Mouse (Mus musculus): ENCODE measurements at regions not wholly inside any gene's neighbourhood (a gene's known extent, or its start where the extent isn't known, plus 50 kb on each side); places are given as distances from the start of the nearest gene placed in this dataset.
"Not testable (repeated sequence)": the region's sequence is repeated elsewhere in the genome, so short reads cannot be mapped to it uniquely, and the experiment has no call there.

DNA sequence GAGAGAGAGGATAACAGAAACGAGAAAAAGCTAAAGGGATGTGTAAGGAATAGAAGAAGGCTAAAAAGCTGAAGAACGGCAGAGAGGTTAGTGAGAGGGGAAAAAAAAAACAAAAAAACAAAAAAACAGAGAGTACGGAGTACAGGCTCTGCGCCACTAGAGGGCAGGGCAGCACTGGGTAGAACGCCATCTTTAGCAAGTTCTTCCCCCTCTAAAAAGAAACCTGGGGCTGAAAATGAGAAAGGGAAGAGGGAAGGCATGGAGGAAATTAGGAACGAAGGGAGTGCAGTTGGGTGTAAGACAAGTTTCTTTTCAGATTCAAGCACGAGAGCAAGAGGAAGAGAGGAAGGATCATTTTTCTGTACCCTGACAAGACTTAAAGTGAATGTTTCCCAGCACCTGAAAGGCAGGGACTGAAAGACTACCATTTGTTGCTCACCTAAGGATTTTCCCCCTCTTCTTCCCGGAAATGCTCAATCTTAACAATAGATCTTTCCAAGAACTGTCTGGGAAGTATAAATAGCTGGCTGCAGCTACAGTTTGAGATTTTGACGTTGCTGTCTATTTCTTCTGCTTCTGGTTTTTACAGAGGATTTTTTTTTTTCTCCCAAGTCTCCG is 195.6 kb downstream of the Fam198b start:
- peak; percentile 47 for DNase-seq (ENCODE audit: inconsistent ontology term)

- no peak for DNase-seq (ENCODE audit: inconsistent ontology term)
Measured at GRCm38 (mm10) chr3:80081210-80081609, 196.9 kb downstream of the Fam198b start.

DNA sequence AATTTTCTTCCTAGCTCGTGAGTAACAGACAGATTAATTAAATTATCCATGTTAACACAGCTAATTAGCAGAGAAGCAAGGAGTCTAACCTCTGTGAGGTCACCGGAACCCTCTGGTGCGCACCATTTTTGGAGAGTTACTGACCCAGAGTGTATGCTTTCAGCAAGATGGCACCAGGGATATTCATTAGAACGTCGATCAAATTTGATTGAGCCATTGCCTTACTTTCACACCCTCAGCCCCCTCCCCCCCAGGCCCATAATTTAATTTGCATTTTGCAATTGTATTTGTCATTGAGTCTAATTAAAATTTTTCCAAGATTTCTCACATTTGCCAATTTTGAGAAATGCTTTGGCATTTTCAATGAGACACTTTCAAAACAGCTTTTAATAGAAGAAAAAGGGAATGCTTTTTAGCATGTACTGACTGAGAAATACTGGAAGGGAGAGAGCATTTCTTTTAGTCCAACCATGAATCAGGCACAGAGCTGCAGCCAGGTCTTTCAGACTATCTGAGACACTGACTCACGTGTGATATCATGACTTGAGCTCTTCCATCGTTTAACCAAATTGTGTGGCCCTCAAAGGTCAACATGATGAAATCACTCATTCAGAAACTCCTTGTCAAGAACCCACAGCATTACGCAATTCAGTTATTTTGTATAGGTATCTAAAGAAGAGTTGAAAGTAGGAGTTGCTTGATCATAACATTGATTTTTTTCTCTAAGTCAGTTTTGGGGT is 198.6 kb downstream of the Fam198b start:
- DNase-seq (ENCODE audit: inconsistent ontology term): peak; percentile 50

DNA sequence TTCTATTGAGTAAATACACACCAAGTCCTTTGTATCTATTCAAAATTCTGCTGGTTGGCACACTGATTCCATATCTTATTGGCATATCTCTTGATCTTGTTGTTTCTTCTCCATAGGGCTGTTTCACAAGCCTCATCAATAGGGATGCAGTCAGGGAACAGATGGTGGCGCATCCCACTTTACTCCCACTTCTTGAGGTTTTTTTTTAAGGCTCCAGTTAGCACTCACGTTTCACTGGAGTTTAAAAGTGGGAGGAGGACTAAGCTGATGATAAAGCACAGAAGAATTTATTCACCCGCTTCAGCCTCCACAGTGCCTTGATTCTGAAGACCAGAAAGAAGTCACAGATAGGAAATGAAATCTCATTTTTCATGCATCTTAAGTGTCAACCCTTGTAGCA is 199.8 kb downstream of the Fam198b start:
- peak; percentile 9 for DNase-seq (ENCODE audit: inconsistent ontology term)

DNA sequence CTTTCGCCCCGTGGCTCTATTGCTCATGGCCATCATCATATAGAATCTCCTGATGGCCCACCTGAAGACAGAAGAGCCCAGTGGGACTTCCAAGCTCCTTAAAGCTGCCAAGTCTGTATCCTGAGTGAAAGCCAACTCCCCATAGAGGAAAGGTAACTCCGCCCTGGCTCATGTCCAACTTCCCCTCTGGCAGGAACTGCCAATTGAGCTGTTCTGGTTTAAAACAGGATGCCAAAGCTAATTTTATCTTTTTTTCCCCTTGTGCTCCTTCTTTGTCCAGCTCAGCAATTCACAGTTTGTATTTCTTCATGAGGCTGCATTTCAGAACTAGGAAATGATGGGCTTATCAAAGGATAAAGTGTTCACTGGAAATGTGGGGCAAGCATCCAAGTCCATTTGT is 215.3 kb downstream of the Fam198b start:
- DNase-seq (ENCODE audit: inconsistent ontology term): no peak

DNA sequence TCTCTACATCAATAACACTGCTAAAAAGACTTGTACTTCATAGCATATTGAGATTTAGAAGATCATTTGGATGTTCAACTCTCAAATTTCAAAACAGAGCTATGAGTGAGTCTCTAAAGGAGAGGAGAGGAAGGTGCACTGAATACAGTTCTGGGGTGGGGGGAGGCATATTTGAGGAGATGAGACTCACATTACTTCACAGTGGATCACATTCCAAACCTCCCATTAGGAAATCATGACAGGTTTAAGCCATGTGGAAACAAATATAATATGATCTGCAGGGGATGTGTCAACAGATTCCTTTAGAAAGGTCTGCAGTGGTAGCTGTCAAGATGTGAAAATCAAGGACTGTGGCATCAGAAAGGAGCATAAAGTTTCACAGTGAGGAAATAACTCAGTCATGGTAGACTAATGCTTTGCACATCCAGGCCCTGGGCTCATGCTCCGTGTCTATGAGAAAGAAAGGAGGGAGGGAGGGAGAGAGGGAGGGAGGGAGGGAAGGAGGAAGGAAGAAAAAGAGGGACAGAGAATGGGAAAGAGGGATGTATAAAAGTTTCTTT is 235.9 kb downstream of the Fam198b start:
- no peak for DNase-seq (ENCODE audit: inconsistent ontology term)

GRCm38 (mm10) chr3:80123666-80124065 is 239.3 kb downstream of the Fam198b start:
- DNase-seq (ENCODE audit: inconsistent ontology term): no peak

DNA sequence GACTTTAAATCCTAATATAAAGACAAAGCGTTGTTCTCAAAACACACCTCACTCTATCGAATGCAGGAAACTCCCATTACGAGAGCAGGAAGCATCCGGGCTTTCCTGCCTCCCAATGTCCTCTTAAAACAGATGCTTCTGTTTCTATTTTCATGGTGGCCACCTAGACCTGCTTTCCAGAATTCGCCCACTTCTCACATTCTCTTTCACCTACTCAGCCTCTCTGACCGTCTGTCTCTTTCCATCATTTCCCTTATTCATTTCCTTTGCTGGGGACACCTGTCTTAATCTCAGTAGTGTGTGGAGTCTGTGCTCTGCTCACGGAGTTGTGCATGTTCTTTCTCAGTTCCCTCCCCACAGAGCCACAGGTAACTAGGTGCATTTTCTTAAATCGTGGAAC is 240.3 kb downstream of the Fam198b start:
- DNase-seq (ENCODE audit: inconsistent ontology term): no peak

DNA sequence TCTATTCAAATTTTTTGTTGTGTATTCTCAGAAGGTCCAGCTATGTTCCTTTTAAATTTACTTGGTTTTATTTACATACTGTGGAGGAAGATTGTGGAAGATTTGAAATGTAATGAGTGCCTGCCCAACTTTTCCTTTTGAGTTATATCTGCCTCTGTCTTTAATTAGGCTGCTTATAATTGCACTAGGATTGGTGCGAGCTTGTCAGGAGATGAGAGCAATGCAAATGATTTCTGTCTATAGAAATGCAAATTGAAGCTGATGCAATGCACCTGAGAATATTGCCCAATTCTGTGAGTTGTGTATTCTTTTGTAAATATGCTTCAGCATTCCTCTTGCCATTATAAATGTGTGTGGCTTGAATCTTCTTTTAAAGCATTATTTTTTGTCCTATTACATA is 257.4 kb downstream of the Fam198b start:
- DNase-seq (ENCODE audit: inconsistent ontology term): no peak

GRCm38 (mm10) chr3:80160473-80160872 is 276.1 kb downstream of the Fam198b start:
- no peak for DNase-seq (ENCODE audit: inconsistent ontology term)

DNA sequence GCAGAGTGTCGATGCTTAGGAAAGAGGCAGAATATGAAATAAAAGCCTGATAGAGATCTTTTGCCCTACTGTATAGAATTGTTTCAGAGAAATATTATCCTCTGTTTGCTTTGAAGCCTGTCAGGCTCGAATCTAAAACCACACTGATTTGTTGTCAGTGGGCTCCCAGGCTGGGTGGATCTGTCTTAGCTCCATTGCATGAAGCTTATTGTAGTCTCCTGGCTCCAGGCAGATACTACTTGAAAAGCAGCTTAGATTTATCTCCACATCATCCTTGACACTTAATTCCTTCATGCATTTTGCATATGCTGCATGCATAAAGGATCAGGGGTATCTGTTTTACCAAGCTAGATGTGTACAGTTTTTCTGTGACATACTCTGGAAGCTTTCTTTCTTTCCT is 297.4 kb downstream of the Fam198b start:
- no peak for DNase-seq (ENCODE audit: inconsistent ontology term)

DNA sequence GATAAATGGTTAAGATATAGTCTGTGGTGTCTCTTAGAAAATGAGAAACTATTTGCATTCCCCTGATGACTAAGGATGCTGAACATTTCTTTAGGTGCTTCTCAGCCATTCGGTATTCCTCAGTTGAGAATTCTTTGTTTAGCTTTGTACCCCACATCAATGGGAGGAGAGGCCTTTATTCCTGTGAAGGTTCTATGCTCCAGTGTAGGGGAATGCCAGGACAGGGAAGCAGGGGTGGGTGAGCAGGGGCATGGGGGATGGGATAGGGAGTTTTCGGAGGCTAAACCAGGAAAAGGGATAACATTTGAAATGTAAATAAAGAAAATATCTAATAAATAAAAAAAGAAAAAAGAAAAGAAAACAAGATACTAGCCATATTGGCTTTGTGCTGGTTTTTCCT is 297.8 kb downstream of the Fam198b start:
- not testable (repeated sequence) for DNase-seq (ENCODE audit: inconsistent ontology term)

DNA sequence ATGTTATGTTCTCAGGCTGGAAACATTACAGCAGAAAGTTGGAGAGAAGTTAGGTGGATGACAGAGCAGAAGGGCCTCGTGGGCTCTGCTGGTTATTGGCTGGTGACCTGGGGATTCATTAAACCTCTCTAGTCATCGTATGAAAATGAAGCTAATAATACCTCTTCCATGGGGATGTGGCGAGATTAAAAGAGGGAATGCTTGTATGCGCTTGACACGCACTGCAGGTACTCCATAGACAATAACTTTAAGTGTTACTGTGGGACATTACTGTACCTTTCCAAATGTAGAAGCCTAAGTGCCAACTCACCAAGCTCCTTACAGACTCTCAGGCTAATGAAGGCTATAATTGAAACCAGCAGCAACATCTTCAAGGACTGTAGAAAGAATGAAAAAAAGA is 303.1 kb downstream of the Fam198b start:
- no peak for DNase-seq (ENCODE audit: inconsistent ontology term)

- no peak for DNase-seq (ENCODE audit: inconsistent ontology term)
Measured at GRCm38 (mm10) chr3:80200904-80201303, 316.6 kb downstream of the Fam198b start.

DNA sequence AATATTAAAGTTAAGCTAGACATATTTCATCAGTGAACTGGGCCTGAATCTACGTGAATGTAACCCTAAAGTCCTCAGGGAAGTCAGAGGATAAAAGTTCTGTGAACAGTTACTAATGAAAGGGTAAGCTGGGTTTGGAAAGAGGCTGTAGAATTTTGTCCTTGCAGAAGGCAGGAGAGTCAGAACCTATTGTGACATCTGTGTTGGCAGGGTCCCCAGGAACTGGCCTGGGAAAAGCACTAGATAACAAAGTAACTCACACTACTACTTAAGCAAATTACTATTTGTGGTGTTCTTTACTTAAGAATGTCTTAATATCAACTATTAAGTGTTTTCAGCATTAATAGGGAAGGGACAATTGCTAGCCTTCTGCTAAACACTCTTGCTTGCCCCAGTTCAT is 320.5 kb downstream of the Fam198b start:
- no peak for DNase-seq (ENCODE audit: inconsistent ontology term)

- no peak for DNase-seq (ENCODE audit: inconsistent ontology term)
Measured at GRCm38 (mm10) chr3:80205351-80205750, 321.0 kb downstream of the Fam198b start.

DNA sequence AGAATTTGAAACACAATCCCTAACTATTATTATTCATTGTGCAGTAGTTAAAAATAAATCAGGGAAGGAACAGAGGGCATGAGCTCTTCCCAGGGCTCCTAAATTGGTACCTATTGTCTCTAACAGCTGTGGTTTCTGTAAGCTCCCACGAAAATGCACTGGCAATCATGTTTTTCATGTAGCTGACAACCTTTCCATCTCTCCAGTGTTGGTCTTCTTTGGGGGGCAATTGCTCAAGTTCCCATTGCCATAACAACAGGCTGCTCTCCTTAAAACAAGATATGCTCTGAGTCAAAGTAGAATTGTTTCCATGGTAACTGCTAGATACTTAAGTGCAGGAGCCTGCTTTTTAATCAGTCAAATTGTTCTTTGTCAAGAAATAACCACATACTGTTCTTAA is 322.7 kb downstream of the Fam198b start:
- DNase-seq (ENCODE audit: inconsistent ontology term): no peak

GRCm38 (mm10) chr3:80208028-80208427 is 323.7 kb downstream of the Fam198b start:
- DNase-seq (ENCODE audit: inconsistent ontology term): no peak

- DNase-seq (ENCODE audit: inconsistent ontology term): peak; percentile 25
Measured at GRCm38 (mm10) chr3:80209596-80209995, 325.3 kb downstream of the Fam198b start.

GRCm38 (mm10) chr3:80211323-80212109 is 327.2 kb downstream of the Fam198b start:
- no peak for DNase-seq (ENCODE audit: inconsistent ontology term)

- peak; percentile 33 for DNase-seq (ENCODE audit: inconsistent ontology term)
Measured at GRCm38 (mm10) chr3:80248611-80249010, 364.3 kb downstream of the Fam198b start.

GRCm38 (mm10) chr3:80249974-80250373 is 365.6 kb downstream of the Fam198b start:
- DNase-seq (ENCODE audit: inconsistent ontology term): no peak
